Mouse (Mus musculus) activated CD4-positive, CD25-positive, alpha-beta regulatory T cell (primary cell): ENCODE data around the gene BC035947. TPM values are rescaled to one million over a fixed set of nuclear protein-coding genes. Genes with fewer than 3 reads are reported as not detected.

ENCODE experiments used
- polyA plus RNA-seq, 2 experiments: library from polyadenylated mRNA; unstranded; fragments of 100-300 nt; shearing (Covaris generic); gene quantifications; one replicate each; pipeline ENCODE4 v1.2.1; 2017

BC035947 gene
- polyA plus RNA-seq: under 1 TPM in 1 of 2 experiments, not detected in 1; 0.07 TPM

GRCm38 (mm10) chr1:78511621-78512160 is at the start of gene BC035947:
BC035947 (minus strand) TSS chr1:78512158.

DNA sequence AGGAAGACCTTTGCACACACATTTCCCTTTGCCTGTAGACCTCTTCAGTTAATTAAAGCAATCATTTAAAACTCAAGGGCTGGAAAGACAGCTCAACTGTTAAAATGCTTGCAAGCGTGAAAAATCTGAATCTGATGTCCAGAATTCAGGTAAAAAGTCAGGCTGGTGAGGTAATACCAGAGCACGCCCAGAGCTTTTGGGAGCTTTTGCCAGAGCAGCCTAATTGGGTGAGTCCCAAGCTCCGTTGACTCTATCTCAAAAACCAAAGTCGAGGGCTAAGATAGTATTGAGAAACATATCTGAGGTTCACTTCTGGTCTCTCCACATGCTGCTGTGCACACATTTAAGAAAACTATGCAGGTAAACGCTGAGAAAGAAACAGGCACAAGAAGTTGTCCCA is 1.1 kb downstream of the BC035947 start, which contains the start of gene Mogat1:
Mogat1 (plus strand) TSS at position 130 of the 400 bp plus-strand sequence.

DNA sequence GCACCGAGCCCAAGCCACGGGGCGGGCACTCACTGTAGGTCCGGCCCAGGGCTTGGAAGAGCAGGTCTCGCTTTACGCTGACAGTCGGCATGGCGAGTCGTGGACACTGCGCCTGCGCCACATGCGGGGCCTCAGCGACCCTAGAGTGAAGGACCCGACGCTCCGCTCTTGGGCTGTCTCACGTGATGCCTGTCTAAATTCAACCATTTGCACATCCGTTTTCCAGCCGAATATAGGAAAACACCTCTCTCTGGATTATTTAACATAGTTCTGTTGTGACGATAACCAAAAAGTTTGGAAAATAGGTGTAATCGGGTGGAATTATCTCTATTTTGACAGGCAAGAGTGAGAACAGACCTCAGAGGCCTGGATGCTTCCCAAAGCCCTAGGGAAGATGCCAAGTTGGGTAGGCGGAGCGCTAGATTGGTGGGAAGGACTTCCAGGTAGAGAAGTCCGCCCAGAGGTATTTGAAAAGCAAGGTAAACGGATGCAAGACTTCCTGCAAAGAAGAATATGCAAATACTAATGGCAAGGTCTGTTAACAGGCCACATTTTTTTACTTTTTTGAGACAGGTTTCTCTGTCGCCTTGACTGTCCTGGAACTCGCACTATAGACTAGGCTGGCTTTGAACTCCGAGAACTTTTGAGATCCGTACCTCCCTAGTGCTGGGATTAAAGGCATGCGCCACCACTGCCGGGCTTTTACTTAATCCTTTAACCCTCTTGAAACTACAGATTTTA is 23.0 kb downstream of the BC035947 start, which contains the start of gene Farsb:
Farsb (minus strand) TSS at position 146 of the 741 bp plus-strand sequence.

Other genes starting within 250 kb of the BC035947 start
- under 1 TPM; 0.08 to 0.90 TPM for gene Sgpp2, start 201.8 kb downstream of the BC035947 start, polyA plus RNA-seq
- 100 to 1,000 TPM in 1 of 2 experiments, 10 to 100 TPM in 1; 81.4 to 101 TPM for gene Farsb, start 23.3 kb downstream of the BC035947 start, polyA plus RNA-seq
- gene Mogat1, start 1.2 kb downstream of the BC035947 start, polyA plus RNA-seq: under 1 TPM in 1 of 2 experiments, not detected in 1; 0.52 TPM
- 1 to 10 TPM; 5.0 to 8.5 TPM for gene Acsl3, start 145.7 kb upstream of the BC035947 start, polyA plus RNA-seq
- under 1 TPM; 0.58 to 0.98 TPM for gene Utp14b, start 145.9 kb upstream of the BC035947 start, polyA plus RNA-seq